Mouse (Mus musculus) left cerebral cortex, adult 9 months (tissue): ENCODE data around the gene Pycr1.

Experiments
- DNase-seq, 2 experiments: peaks; one replicate each; pipeline ENCODE4 v3.0.0; 2022; ENCODE audit warnings: low spot score in 2 of 2

The Pycr1 gene

DNA sequence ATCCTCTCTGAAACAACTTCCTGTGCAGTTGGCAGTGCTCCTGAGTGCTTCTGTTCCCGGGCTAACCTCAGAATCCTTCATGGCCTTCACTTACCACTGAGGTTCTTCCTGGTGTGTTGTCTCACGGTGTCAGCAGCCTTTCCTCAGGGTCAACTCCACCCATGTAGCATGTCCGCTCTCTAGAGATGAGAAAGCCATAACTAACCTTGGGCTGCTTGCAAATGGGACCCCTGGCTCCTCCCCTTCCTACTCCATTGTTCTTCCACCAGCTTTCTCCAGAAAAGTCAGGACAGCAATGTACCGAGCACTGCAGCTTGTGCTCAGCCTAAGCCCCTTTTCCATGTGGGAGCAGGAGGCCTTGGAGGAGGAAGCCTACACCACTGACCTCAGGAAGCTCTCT is 36.8 kb downstream of the Pycr1 start:
- DNase-seq: no peak

DNA sequence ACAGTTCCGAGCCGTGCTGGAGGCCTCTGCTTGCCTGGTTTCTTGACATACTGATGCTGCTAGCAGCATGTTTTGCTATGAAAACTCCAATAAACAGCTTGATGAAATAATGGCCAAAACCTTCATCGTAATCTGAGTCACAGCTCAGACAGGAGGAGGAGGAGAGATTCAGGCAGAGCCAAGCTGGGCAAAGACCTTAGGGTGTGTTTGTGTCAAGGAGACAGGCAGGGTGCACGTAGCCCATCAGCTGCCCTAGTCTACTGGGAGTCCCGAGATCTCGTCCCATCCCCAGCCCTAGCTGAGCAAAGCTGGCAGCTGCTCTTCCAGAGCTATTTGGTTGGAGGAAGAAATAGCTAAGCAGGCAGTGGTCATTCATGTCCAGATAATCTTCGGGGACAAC is 37.9 kb downstream of the Pycr1 start:
- DNase-seq: no peak

DNA sequence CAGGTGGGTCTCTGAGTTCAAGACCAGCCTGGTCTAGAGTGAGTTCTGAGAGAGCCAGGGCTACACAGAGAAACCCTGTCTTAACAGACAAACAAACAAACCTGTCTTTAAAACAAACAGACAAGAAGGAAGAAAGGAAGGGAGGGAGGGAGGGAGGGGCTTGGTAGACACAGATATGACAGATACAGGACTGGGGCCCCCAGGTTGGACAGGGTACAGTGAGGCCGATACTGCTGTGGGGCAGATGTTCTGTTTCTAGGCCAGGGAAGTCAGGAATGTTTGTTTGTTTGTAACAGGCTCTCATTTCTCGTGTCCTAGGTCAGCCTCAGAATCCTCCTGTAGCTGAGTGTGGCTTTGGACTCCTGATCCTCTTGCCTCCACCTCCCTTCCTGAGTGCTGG is 40.0 kb downstream of the Pycr1 start:
- DNase-seq: no peak

DNA sequence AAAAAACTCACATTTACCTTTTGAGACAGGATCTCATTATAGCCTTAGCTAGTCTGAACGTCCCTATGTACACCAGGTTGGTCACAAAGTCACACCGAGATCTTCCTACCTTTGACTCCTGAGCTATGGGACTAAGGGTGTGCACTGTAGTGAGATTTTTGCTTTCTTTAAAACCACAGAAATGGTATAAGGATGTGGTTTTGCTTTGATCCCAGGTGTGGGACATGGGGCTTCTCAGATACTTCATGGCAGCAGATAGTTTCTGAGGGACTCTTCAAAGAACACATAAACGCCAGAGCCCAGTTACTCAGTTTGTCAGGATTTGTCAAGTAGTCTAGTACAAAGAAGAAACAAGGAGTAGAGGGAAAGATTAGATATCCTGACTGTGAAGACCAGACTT is 42.9 kb downstream of the Pycr1 start:
- no peak for DNase-seq

DNA sequence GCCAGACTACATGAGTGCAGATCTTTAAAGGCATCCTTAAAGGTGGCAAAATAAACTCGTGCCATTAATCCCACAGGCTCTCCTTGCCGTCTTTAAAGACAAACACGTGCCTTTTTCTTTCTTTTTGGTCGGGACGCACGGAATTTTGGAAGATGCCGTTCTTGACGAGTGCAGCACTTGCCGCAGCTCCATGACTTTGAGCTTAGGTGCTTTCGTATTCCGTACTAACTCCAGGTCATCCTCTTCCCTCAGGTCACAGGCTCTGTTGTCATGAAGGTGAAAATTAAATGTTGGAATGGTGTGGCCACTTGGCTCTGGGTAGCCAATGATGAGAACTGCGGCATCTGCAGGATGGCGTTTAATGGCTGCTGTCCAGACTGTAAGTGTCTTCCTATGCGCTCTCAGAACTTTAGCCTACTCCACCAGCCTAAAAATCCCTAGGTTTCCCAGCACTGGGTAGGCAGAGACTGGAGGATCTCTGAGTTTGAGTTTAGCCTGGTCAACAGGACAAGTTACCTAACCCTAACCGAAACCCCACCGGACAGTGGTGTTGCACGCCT is 44.5 kb downstream of the Pycr1 start:
- no peak for DNase-seq

DNA sequence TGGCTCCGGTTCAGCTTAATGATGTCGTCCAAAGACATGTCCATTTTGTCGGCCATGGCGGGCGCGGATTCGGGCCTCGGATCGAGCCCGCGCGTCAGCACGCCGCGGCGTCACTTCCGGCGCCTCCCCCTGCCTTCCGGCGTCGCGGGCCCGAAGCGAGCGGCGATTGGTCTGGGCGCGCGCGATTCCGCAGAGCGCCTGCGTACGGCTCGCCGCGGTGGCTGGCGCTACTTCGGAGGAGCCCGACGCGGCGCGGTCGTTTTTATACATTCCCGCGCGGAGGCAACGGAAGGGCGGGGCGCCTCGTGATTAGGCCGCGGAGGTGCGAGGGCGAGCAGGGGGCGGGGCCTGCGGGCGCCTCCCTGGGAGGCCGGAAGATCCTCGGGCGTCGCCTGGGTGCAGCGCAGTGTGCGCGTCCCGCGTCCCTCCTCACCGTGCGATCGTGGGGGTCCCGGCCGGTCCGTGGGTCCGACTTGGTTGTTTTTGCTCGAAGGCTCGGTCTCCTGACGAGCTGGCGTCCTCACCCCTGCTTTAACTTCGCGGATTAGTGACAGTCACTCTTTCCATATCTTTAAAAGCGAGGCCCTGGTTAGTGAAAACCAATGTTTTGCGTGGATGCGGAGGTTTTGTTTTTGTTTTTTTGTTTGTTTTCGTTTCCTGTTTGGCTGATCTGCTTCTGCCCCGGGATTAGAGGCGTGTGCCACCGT is 45.1 kb downstream of the Pycr1 start, which contains the start of the genes Alyref and Anapc11:
Gene Alyref (minus strand): TSS at position 83 of the 707 bp plus-strand sequence.
Gene Anapc11 (plus strand): TSS at position 139 of the 707 bp plus-strand sequence.
- peak; percentile 79 to 91 for DNase-seq

DNA sequence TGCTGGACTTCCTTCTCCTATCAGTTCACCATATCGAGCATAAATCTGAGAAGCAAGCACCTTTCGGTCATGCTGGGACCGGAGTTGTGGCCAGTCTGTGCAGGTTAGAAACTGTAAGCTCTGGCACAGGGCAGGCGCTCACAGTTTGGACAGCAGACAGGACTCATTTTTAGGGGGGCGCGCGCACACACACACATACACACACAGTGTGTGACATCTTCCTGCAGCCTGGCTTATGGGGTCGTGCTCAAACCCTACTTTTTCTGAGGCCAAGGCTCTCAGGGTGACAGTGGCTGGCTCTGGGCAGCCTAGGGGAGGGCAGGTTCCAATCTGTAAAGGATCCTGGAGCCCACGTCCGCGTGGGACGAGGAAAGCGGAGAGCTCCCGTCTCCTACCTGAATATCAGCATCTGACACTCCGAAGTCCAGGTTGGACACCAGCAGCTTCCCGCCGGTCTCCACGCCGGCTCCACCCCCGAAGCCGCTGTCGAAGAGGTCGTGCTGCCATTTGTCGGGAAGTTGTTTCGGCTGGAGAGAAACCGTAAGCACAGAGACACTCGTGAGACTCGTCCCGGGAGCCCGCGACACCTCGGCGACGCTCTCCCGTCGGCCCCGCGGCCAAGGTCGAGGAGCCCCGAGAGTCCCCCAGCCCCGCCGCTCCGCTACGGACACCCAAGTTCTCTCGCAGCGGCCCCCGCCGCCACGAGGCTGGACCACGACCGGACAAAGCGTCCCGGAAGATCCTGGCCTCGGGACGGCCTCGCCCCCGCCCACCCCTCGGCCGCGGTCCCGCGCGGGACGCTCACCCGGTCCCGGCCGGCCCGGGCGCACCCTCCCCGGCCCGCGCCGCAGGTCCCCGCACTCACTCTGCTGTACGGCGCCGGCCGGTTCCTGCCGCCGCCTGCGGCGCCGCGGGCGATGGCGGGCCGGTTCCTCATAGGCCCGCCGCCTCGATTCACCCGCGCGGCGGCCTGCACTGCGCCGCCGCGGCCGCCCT is 46.0 kb downstream of the Pycr1 start:
- DNase-seq: no peak

DNA sequence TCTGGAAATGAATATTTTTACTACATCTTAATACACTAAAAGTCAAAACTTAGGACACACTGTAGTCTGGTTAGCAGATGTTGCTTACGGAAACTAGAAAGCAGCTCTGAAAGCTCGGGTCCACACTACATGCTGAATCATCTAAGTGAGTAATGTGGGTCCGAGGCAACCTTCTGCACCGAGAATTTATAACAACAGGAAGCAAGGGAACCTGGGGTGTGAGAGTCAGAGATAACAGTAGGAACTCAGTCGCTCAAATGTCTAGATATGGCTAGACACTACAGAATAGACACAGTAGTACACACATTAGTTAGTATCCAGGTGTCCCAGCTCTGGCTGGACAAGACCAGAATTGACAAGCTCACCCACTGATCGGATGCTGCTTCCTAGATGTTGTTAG is 55.0 kb downstream of the Pycr1 start:
- DNase-seq: no peak
